Mouse (Mus musculus) ES-E14 (cell line): ENCODE measurements around the gene Kcnh1. TPM values are rescaled to one million over a fixed set of nuclear protein-coding genes. Genes with fewer than 3 reads are reported as not detected.

Source experiments
- DNase-seq: peaks from one replicate; pipeline ENCODE4 v3.0.0-alpha.2; 2013; ENCODE audit warnings: low read depth, low spot score
- H3K27ac ChIP-seq: 2 replicates; pipeline ENCODE4 v1.5.1; 2012; ENCODE audit warnings: low read depth, mild to moderate bottlenecking, low read length, moderate library complexity, mixed read lengths; ENCODE audit not compliant: poor library complexity, insufficient read depth, severe bottlenecking
- H3K36me3 ChIP-seq: 2 replicates; pipeline ENCODE4 v1.6.1; 2012; ENCODE audit warnings: mild to moderate bottlenecking, low read length, moderate library complexity, mixed read lengths; ENCODE audit not compliant: control insufficient read depth, poor library complexity, insufficient read depth, severe bottlenecking
- H3K4me1 ChIP-seq, 2 experiments: fragments of 150-350 bp in 1 of 2; sonication (generic) in 1 of 2; 2 replicates each; pipeline ENCODE4 v1.6.1; 2012; ENCODE audit warnings: low read length in 2 of 2, mild to moderate bottlenecking in 1 of 2, mixed read lengths in 1 of 2; ENCODE audit not compliant: control insufficient read depth in 2 of 2, insufficient read depth in 2 of 2, poor library complexity in 1 of 2
- H3K4me3 ChIP-seq, 2 experiments: fragments of 150-350 bp in 1 of 2; sonication (generic) in 1 of 2; 2 replicates each; pipeline ENCODE4 v1.5.1; 2012; ENCODE audit warnings: low read length in 2 of 2, low read depth in 1 of 2, mild to moderate bottlenecking in 1 of 2, mixed read lengths in 1 of 2; ENCODE audit not compliant: insufficient read depth in 1 of 2, poor library complexity in 1 of 2, severe bottlenecking in 1 of 2
- H3K9ac ChIP-seq: 2 replicates; pipeline ENCODE4 v1.6.1; 2012; ENCODE audit warnings: low read depth, mild to moderate bottlenecking, low read length, mixed read lengths; ENCODE audit not compliant: poor library complexity, insufficient read depth, severe bottlenecking
- H3K9me3 ChIP-seq: fragments of 150-350 bp; sonication (generic); 2 replicates; pipeline ENCODE4 v1.6.1; 2012; ENCODE audit warnings: low read depth, mild to moderate bottlenecking, low read length; ENCODE audit not compliant: control insufficient read depth, insufficient read depth
- CHD2 ChIP-seq: IDR thresholded peaks from 2 replicates; pipeline ENCODE4 v1.6.1; 2014; ENCODE audit warnings: mild to moderate bottlenecking, low read depth, low read length, inconsistent platforms
- HCFC1 ChIP-seq: IDR thresholded peaks from 2 replicates; pipeline ENCODE4 v1.6.1; 2012; ENCODE audit warnings: low read length, inconsistent platforms, borderline replicate concordance; ENCODE audit not compliant: insufficient read depth
- MAFK ChIP-seq: IDR thresholded peaks from 2 replicates; pipeline ENCODE4 v1.6.1; 2014; ENCODE audit warnings: mild to moderate bottlenecking, low read depth, low read length, inconsistent platforms; ENCODE audit not compliant: insufficient read depth
- ZC3H11A ChIP-seq: IDR thresholded peaks from 2 replicates; pipeline ENCODE4 v1.6.1; 2012; ENCODE audit warnings: low read depth, mild to moderate bottlenecking, inconsistent platforms, low read length, borderline replicate concordance
- ZNF384 ChIP-seq: IDR thresholded peaks from 2 replicates; pipeline ENCODE4 v1.6.1; 2012; ENCODE audit warnings: low read depth, low read length, inconsistent platforms
- in situ Hi-C, 2 experiments: fragments of 600-800 bp; cut with MboI; formaldehyde crosslinking; loops; one replicate each; pipeline ENCODE4 v1.15.1; 2025; ENCODE audit warnings: low sequenced_read_pairs in 2 of 2, inconsistent platforms in 1 of 2; ENCODE audit not compliant: unreplicated experiment in 2 of 2
- total RNA-seq: library from RNA; depleted of rRNA; stranded (reverse); fragments of 300-350 nt; gene quantifications from 2 replicates; pipeline ENCODE4 v1.2.3, GENCODE M21; 2012

The Kcnh1 gene
- total RNA-seq, 1 experiment = 0.71 TPM

- no peak for DNase-seq
- Histone ChIP-seq H3K9ac (no peak overlapping the region), H3K27ac (no peak overlapping the region), H3K4me1 (peaks cover 0 to 4% of the 10 kb centered on the region in 2 experiments; a peak in 2 of 4 replicates), H3K9me3 (no peaks in the 10 kb centered on the region), H3K36me3 (no peaks in the 10 kb centered on the region), H3K4me3 (no peak overlapping the region)
- in situ Hi-C loops = no loop called here
- TF ChIP-seq ZC3H11A = no peak
- TF ChIP-seq CHD2 = no peak
- TF ChIP-seq MAFK = no peak
- TF ChIP-seq ZNF384 = no peak
- TF ChIP-seq HCFC1 = no peak
These were observed 116.5 kb downstream of the Kcnh1 start for GRCm38 (mm10) chr1:192307055-192307454.

GRCm38 (mm10) chr1:192311298-192311697 lies 120.7 kb downstream of the Kcnh1 start:
- in situ Hi-C loops = no loop called here

GRCm38 (mm10) chr1:192311851-192312438 lies 121.4 kb downstream of the Kcnh1 start:
- Histone ChIP-seq H3K36me3 (no peaks in the 10 kb centered on the region), H3K4me1 (peaks cover 0 to 7% of the 10 kb centered on the region in 2 experiments; a peak in 3 of 4 replicates), H3K27ac (no peak overlapping the region), H3K9ac (no peak overlapping the region), H3K4me3 (no peak overlapping the region), H3K9me3 (no peaks in the 10 kb centered on the region)
- no peak for DNase-seq
- in situ Hi-C loops = no loop called here
- no peak for TF ChIP-seq MAFK
- no peak for TF ChIP-seq ZNF384
- TF ChIP-seq ZC3H11A = no peak
- no peak for TF ChIP-seq CHD2
- TF ChIP-seq HCFC1 = no peak

More at GRCm38 (mm10) chr1:192311298-192311697, 120.7 kb downstream of the Kcnh1 start:
- TF ChIP-seq MAFK (no peak), HCFC1 (no peak), ZNF384 (no peak), CHD2 (no peak), ZC3H11A (no peak)
- DNase-seq = no peak
- no peak overlapping the region for H3K4me3 ChIP-seq
- H3K9ac ChIP-seq = no peak overlapping the region
- peaks cover 0 to 7% of the 10 kb centered on the region in 2 experiments; a peak in 3 of 4 replicates for H3K4me1 ChIP-seq
- no peaks in the 10 kb centered on the region for H3K9me3 ChIP-seq
- no peaks in the 10 kb centered on the region for H3K36me3 ChIP-seq
- H3K27ac ChIP-seq = no peak overlapping the region

- H3K4me3 ChIP-seq = no peak overlapping the region
- H3K4me1 ChIP-seq = peaks cover 0 to 7% of the 10 kb centered on the region in 2 experiments; a peak in 3 of 4 replicates
- TF ChIP-seq CHD2 = no peak
- TF ChIP-seq ZC3H11A = no peak
- TF ChIP-seq ZNF384 = no peak
- TF ChIP-seq HCFC1 = no peak
- TF ChIP-seq MAFK = no peak
- in situ Hi-C loops = no loop called here
- H3K27ac ChIP-seq = no peak overlapping the region
- H3K9me3 ChIP-seq = no peaks in the 10 kb centered on the region
- no peaks in the 10 kb centered on the region for H3K36me3 ChIP-seq
- no peak overlapping the region for H3K9ac ChIP-seq
- no peak for DNase-seq
These were observed 121.9 kb downstream of the Kcnh1 start for GRCm38 (mm10) chr1:192312446-192312845.

GRCm38 (mm10) chr1:192312998-192313397 lies 122.4 kb downstream of the Kcnh1 start:
- in situ Hi-C loops = no loop called here
- TF ChIP-seq ZC3H11A = no peak
- TF ChIP-seq ZNF384 = no peak
- TF ChIP-seq MAFK = no peak
- no peak for TF ChIP-seq HCFC1
- no peak for TF ChIP-seq CHD2

More at GRCm38 (mm10) chr1:192312998-192313397, 122.4 kb downstream of the Kcnh1 start:
- no peak for DNase-seq
- no peaks in the 10 kb centered on the region for H3K9me3 ChIP-seq
- H3K9ac ChIP-seq = no peak overlapping the region
- H3K27ac ChIP-seq = no peak overlapping the region
- no peaks in the 10 kb centered on the region for H3K36me3 ChIP-seq
- peaks cover 0 to 7% of the 10 kb centered on the region in 2 experiments; a peak in 3 of 4 replicates for H3K4me1 ChIP-seq
- H3K4me3 ChIP-seq = no peak overlapping the region
